Mouse (Mus musculus): Measurements from ENCODE around the gene R3hdm4. TPM values are rescaled to one million over a fixed set of nuclear protein-coding genes. Genes with fewer than 3 reads are reported as not detected.

The R3hdm4 gene
- polyA plus RNA-seq, 1 experiment, result 13.0 TPM

DNA sequence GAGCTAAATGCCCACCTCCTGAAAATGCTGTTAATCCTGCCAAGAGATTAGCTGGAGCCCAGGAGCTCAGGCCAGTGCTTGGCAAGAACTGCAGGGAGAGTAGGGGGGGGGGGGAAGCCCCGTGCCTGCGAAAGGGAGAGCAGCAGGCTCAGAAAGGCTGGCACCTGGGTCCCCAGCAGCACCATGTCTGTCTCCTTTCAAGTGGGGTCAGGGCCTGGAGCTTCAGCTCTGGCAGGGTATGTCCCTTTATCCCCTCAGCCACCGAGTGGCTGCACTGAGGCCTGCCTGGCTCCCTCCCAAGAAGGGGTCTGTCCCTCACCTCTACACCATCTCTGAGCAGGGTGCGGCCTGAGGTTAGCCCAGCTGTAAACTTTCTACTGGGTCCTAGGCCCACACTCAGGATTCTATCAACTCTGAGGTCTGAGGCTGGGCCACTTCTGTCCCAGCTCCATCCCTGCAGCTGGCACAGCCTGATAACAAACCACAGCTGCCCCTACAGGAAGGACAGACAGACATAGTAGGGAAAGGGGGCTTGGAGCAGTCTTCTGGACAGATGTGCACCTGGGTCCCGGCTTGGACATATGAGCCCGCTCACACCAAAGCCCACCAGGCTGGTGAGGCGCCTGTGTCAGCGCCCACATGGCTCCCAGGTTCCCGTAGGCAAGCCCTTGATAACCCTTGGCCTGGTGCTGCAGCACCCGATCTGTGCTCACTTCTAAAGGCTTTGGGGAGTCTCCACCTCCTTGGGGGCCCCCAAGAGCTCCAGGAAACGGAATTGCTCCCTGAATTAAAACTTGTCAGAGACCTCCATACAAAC, 6.7 kb downstream of the R3hdm4 start:
- TF ChIP-seq TAL1 (IDR thresholded peaks at IDR 0.05; ENCODE audit: low read length) (peak; percentile 69), GATA1 (IDR thresholded peaks at IDR 0.05; ENCODE audit: low read length) (no peak)
- peak overlapping the region; percentile 83 for H3K4me3 ChIP-seq (replicated peaks)
- peaks cover 25% of the 10 kb centered on the region for H3K27me3 ChIP-seq (ENCODE audit: control insufficient read depth)
- H3K36me3 ChIP-seq (ENCODE audit: control insufficient read depth), result peaks cover 36% of the 10 kb centered on the region
- no peaks in the 10 kb centered on the region; the same call in 1 of the 2 replicates for H3K9me3 ChIP-seq (ENCODE audit: control insufficient read depth, low read length)
- peaks cover 85% of the 10 kb centered on the region for H3K4me1 ChIP-seq (ENCODE audit: control insufficient read depth)

DNA sequence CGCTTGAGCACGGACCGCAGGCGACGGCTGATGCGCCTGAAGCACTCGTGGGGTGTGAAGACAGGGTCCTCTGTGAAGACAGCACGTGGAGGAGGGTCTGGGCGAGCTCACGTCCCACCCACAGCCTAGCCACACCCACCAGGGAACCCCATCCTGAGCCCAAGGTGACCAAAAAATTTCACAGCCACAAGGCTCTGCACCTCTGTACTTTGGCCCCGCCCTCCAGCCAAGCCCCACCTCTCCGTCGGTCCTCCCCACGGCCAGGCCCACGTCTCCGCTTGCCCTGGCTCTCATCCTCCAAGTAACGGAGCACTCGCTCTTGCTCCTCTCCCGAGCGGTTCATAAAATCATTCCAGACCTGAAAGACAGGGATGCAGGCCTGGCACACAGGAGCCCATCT, 8.6 kb downstream of the R3hdm4 start:
- TF ChIP-seq GATA1 (IDR thresholded peaks at IDR 0.05; ENCODE audit: low read length), result no peak
- TF ChIP-seq TAL1 (IDR thresholded peaks at IDR 0.05; ENCODE audit: low read length), result no peak
- H3K36me3 ChIP-seq (ENCODE audit: control insufficient read depth), result peaks cover 37% of the 10 kb centered on the region
- H3K9me3 ChIP-seq (ENCODE audit: control insufficient read depth, low read length), result no peaks in the 10 kb centered on the region
- H3K27me3 ChIP-seq (ENCODE audit: control insufficient read depth), result peaks cover 6% of the 10 kb centered on the region
- no peak overlapping the region for H3K4me3 ChIP-seq (replicated peaks)
- H3K4me1 ChIP-seq (ENCODE audit: control insufficient read depth), result peaks cover 79% of the 10 kb centered on the region

DNA sequence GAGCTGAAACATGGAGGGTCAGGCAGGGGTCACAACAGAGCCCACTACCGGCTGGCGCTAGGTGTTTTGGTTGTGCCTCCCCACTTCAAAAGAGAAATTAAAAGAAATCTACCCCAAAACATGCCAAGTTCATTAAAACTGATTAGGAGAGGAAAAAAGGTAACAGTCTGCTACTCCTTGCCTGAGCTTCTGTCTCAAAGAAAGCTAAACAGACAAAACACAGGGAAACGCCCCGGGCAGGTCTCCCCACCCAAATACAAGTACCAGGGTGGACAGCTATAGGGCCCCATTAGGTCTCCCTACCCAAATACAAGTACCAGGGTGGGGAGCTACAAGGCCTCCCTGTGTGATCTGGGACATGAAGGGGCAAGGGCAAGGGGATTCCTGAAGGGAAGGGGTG, 10.5 kb downstream of the R3hdm4 start, which contains the start of gene Gm26602:
Gene Gm26602 (plus strand): TSS at position 301 of the 400 bp plus-strand sequence.
- TF ChIP-seq TAL1 (IDR thresholded peaks at IDR 0.05; ENCODE audit: low read length) (no peak), GATA1 (IDR thresholded peaks at IDR 0.05; ENCODE audit: low read length) (no peak)
- Histone ChIP-seq H3K4me1 (ENCODE audit: control insufficient read depth) (peaks cover 67% of the 10 kb centered on the region), H3K9me3 (ENCODE audit: control insufficient read depth, low read length) (no peaks in the 10 kb centered on the region), H3K27me3 (ENCODE audit: control insufficient read depth) (no peaks in the 10 kb centered on the region), H3K36me3 (ENCODE audit: control insufficient read depth) (peaks cover 54% of the 10 kb centered on the region), H3K4me3 (replicated peaks) (no peak within 1 kb of the TSS)

DNA sequence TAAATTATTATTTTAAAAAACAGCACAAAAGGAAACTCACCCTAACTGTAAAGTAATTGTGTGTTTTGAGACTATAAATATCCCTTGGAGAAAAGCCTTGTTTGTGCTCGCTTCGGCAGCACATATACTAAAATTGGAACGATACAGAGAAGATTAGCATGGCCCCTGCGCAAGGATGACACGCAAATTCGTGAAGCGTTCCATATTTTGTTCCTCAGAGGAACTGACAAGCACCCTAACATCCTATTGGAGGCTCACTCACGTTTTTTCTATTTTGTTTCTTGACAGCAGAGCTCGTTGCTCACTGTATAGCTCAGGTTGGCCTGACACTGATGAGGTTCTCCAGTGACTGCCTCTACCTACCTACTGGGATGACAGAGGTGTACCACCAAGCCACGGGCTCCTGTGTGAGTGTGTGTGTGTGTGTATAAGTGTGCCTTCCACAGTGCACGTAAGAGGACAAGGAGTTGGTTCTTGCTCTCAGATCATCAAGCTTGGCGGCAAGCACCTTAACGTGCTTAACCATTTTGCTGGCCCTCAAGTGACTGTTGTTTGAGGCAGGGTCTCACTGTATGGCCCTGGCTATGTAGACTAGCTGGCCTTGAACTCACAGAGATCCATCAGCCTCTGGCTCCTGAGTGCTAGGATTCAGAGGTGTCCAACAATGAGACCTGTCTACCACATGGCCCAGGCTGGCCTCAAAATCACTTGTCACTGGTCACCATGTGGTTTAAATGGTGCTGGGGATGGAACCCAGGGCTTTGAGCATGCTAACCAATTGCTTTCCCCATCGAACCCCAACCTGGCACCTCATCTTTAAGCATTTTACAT, 11.7 kb downstream of the R3hdm4 start:
- Histone ChIP-seq H3K27me3 (ENCODE audit: control insufficient read depth) (no peaks in the 10 kb centered on the region), H3K36me3 (ENCODE audit: control insufficient read depth) (peaks cover 63% of the 10 kb centered on the region), H3K4me1 (ENCODE audit: control insufficient read depth) (peaks cover 54% of the 10 kb centered on the region)

DNA sequence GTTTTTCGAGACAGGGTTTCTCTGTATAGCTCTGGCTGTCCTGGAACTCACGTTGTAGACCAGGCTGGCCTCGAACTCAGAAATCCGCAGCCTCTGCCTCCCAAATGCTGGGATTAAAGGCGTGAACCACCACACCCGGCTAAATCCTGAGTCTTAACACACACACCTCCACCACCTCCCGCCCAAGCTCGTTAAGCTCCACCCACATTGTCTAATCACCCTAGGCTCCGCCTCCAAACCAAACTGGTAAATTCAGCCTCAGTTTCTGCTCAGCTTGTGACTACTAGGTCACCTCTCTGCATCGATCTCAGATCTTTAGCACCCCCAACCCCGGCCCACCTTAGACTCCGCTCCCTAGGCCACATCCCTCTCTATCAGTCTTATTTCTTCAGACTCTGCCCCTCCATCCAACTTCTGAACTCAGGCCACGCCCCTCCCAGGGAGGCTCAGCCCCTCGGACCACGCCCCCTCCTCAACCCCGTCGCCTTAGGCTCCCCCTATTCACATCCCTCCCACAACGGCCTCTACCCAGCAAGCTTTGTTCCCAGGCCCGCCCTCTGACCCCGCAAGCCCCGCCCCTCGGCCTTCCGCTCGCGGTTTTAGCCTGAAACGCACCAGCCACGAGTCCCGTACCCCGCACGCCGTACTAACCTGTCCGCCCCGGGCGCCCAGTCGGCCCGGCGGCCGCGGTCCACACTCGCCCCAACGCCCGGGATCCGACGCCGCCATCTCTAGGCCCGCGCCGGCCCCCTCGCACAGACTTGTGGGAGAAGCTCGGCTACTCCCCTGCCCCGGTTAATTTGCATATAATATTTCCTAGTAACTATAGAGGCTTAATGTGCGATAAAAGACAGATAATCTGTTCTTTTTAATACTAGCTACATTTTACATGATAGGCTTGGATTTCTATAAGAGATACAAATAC, 12.6 kb downstream of the R3hdm4 start, which contains the start of gene Med16:
Gene Med16 (minus strand): TSS at position 757 of the 925 bp plus-strand sequence.
- H3K4me3 ChIP-seq (replicated peaks), result peak within 1 kb of the TSS; percentile 91
- H3K36me3 ChIP-seq (ENCODE audit: control insufficient read depth), result peaks cover 62% of the 10 kb centered on the region
- peaks cover 45% of the 10 kb centered on the region for H3K4me1 ChIP-seq (ENCODE audit: control insufficient read depth)
- H3K27me3 ChIP-seq (ENCODE audit: control insufficient read depth), result no peaks in the 10 kb centered on the region
- H3K9me3 ChIP-seq (ENCODE audit: control insufficient read depth, low read length), result no peaks in the 10 kb centered on the region
- no peak for TF ChIP-seq GATA1 (IDR thresholded peaks at IDR 0.05; ENCODE audit: low read length)
- TF ChIP-seq TAL1 (IDR thresholded peaks at IDR 0.05; ENCODE audit: low read length), result no peak

More for the DNA sequence above, 11.7 kb downstream of the R3hdm4 start:
- Histone ChIP-seq H3K4me3 (replicated peaks) (peak overlapping the region; percentile 91), H3K9me3 (ENCODE audit: control insufficient read depth, low read length) (no peaks in the 10 kb centered on the region)
- TF ChIP-seq GATA1 (IDR thresholded peaks at IDR 0.05; ENCODE audit: low read length) (no peak), TAL1 (IDR thresholded peaks at IDR 0.05; ENCODE audit: low read length) (no peak)

DNA sequence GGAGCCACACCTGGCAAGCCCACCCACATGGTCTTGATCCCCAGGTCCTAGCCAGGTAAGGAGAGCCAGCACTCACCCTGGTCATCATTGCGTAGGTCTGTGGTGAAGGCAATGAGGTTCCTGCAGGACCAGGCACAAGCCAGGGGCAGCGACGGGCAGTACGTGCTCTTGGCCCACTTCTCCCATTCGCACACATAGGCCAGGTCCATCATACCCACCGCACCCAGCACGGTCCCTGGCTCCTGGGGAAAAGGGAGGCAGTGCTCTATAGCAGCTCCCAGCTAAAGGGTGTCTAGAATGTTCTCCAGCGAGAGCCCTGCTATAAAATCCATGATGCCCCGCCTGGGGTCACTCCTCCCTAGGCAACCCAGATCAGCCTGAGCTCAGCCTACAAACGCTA, 13.6 kb downstream of the R3hdm4 start:
- H3K27me3 ChIP-seq (ENCODE audit: control insufficient read depth), result no peaks in the 10 kb centered on the region
- no peaks in the 10 kb centered on the region for H3K9me3 ChIP-seq (ENCODE audit: control insufficient read depth, low read length)
- H3K4me1 ChIP-seq (ENCODE audit: control insufficient read depth), result peaks cover 37% of the 10 kb centered on the region
- no peak overlapping the region for H3K4me3 ChIP-seq (replicated peaks)
- H3K36me3 ChIP-seq (ENCODE audit: control insufficient read depth), result peaks cover 63% of the 10 kb centered on the region
- TF ChIP-seq TAL1 (IDR thresholded peaks at IDR 0.05; ENCODE audit: low read length) (no peak), GATA1 (IDR thresholded peaks at IDR 0.05; ENCODE audit: low read length) (no peak)

DNA sequence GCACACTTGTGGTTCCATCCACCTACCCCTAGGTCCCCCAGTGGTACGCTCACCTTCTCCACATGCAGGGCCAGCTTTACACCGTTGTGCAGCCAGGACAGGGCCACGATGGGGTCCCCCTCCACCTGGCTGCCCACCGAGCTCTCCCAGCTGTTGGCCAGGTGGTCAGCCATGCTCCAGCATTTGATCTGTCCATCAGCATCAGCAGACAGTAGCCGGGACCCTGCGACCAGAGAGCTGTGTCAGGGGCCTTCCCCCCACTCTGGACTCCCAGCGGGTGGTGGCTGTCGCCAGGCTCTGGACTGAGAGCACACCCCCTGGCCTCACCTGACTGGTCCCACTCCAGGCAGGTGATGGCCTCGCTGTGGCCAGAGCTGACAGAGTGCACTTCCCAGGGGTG, 14.3 kb downstream of the R3hdm4 start:
- Histone ChIP-seq H3K4me1 (ENCODE audit: control insufficient read depth) (peaks cover 30% of the 10 kb centered on the region), H3K36me3 (ENCODE audit: control insufficient read depth) (peaks cover 59% of the 10 kb centered on the region), H3K27me3 (ENCODE audit: control insufficient read depth) (no peaks in the 10 kb centered on the region), H3K9me3 (ENCODE audit: control insufficient read depth, low read length) (no peaks in the 10 kb centered on the region), H3K4me3 (replicated peaks) (no peak overlapping the region)
- TF ChIP-seq GATA1 (IDR thresholded peaks at IDR 0.05; ENCODE audit: low read length), result no peak
- TF ChIP-seq TAL1 (IDR thresholded peaks at IDR 0.05; ENCODE audit: low read length), result no peak

DNA sequence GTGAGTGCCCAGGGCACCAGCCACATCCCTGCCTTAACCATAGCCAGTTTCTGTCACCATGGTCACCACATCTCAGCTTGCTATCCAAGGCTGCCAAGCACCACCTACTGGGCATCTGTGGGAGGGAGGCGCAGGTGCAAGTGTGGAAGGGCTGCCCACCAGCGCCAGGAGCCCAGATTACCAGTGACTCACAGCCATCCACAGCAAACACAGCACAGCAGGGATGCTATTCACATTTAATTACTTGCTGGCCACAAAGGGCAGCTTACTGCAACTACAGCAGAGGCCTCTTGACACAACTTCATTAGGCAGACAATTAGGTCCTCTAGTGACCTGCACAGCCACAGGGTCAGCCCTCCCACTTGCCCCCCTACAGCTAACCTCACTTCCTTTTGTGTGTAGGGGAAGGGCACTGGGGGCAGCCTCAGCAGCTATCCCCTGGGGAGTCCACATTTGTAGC, 20.0 kb downstream of the R3hdm4 start:
- H3K4me1 ChIP-seq (ENCODE audit: control insufficient read depth), result peaks cover 6% of the 10 kb centered on the region

More for the DNA sequence above, 20.0 kb downstream of the R3hdm4 start:
- Histone ChIP-seq H3K27me3 (ENCODE audit: control insufficient read depth) (no peaks in the 10 kb centered on the region), H3K36me3 (ENCODE audit: control insufficient read depth) (peaks cover 69% of the 10 kb centered on the region), H3K9me3 (ENCODE audit: control insufficient read depth, low read length) (no peaks in the 10 kb centered on the region), H3K4me3 (replicated peaks) (no peak overlapping the region)
- no peak for TF ChIP-seq GATA1 (IDR thresholded peaks at IDR 0.05; ENCODE audit: low read length)
- no peak for TF ChIP-seq TAL1 (IDR thresholded peaks at IDR 0.05; ENCODE audit: low read length)
